Mouse (Mus musculus): Measurements from ENCODE around the gene Kif22.
A peak's percentile ranks its signal among the peaks of the same experiment; 100 is the strongest.

Gene Kif22

GRCm38 (mm10) chr7:127030172-127030571 lies 12.1 kb downstream of the Kif22 start:
- DNase-seq = no peak

- no peak for DNase-seq
Measured at GRCm38 (mm10) chr7:127027885-127028284, 14.4 kb downstream of the Kif22 start.

GRCm38 (mm10) chr7:127026984-127027726 lies 15.1 kb downstream of the Kif22 start, which contains the start of gene Maz:
TSS of gene Maz (minus strand) at chr7:127027037.
- DNase-seq = peak; percentile 99

GRCm38 (mm10) chr7:127026616-127026983 lies 15.7 kb downstream of the Kif22 start:
- peak; percentile 85 to 95 for DNase-seq

- DNase-seq = peak; percentile 85 to 86
Measured at GRCm38 (mm10) chr7:127026161-127026600, 16.1 kb downstream of the Kif22 start.

GRCm38 (mm10) chr7:127025556-127026160 lies 16.6 kb downstream of the Kif22 start:
- DNase-seq = peak; percentile 74 to 78

- DNase-seq = peak; percentile 90 to 91
Measured at GRCm38 (mm10) chr7:127024755-127025555, 17.3 kb downstream of the Kif22 start.

GRCm38 (mm10) chr7:127023896-127024690 lies 18.2 kb downstream of the Kif22 start:
- peak; percentile 49 to 58 for DNase-seq

- peak; percentile 45 to 62 for DNase-seq
Measured at GRCm38 (mm10) chr7:127023272-127023691, 19.0 kb downstream of the Kif22 start.

GRCm38 (mm10) chr7:127022528-127023271 lies 19.6 kb downstream of the Kif22 start:
- DNase-seq = peak in 1 of 2 experiments; percentile 51

- peak in 1 of 2 experiments; percentile 17 for DNase-seq
Measured at GRCm38 (mm10) chr7:127021563-127022527, 20.4 kb downstream of the Kif22 start.

- peak; percentile 84 to 88 for DNase-seq
Measured at GRCm38 (mm10) chr7:127020901-127021562, 21.2 kb downstream of the Kif22 start, which contains the start of the genes Gm42742 and Prrt2. TSS of gene Gm42742 (minus strand) at chr7:127021097. TSS of gene Prrt2 (minus strand) at chr7:127021211.

- peak; percentile 58 to 66 for DNase-seq
Measured at GRCm38 (mm10) chr7:127020491-127020890, 21.8 kb downstream of the Kif22 start.

- peak; percentile 59 for DNase-seq
Measured at GRCm38 (mm10) chr7:127020031-127020430, 22.2 kb downstream of the Kif22 start.

- peak; percentile 47 to 53 for DNase-seq
Measured at GRCm38 (mm10) chr7:127019306-127019960, 22.8 kb downstream of the Kif22 start.

GRCm38 (mm10) chr7:127018416-127019305 lies 23.6 kb downstream of the Kif22 start:
- peak; percentile 49 to 52 for DNase-seq

GRCm38 (mm10) chr7:127017950-127018345 lies 24.3 kb downstream of the Kif22 start:
- DNase-seq = peak; percentile 32 to 34
